Mouse (Mus musculus): ENCODE data around the gene Prelid3b. TPM values are rescaled to one million over a fixed set of nuclear protein-coding genes. Genes with fewer than 3 reads are reported as not detected.

Prelid3b gene
- polyA plus RNA-seq, 1 experiment from 2014 or later = 114 TPM

DNA sequence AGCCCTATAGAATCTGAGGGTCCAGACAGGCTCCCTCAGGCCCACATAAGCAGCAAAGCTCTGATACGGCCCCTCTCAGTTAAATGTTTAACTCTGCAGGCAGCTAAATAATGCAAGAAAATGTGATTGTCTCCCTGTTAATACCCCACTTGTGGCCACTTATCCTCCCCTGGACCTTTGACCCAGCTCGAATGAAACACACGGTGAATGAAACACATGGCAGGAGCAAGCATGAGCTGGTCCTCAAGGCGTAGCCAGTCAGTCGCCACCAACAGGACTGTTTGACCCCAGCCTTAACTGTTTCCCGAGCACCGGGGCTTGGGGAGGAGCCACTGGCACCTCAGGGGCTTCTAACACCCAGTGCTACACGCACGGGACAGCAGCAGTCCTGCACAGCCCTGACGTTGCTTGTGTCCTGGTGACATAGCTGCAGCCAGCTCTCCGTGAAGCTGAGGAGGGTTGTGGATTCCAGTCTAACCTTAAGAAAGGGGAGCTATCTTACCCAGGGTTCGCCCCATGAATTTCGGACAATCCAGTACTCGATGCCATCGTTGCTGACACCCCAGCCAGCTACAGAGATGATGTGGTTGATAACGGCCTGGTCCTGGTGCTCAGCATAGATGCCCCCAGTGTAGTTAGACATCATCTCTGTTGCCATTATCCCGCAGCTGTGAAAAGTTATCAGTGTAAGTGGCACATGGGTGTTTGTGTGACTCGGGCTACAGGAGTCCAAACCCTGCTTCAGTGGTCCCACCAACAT lies 44.6 kb downstream of the Prelid3b start:
- Histone ChIP-seq H3K9me3 (ENCODE audit: control insufficient read depth, low read length) (no peaks in the 10 kb centered on the region), H3K27me3 (replicated peaks; ENCODE audit: control insufficient read depth, insufficient read depth, low read length) (no peaks in the 10 kb centered on the region), H3K27ac (ENCODE audit: low read depth) (no peak overlapping the region), H3K4me2 (ENCODE audit: low read length) (no peak overlapping the region), H3K36me3 (ENCODE audit: control insufficient read depth, insufficient read depth, low read length) (peaks cover 73% of the 10 kb centered on the region), H3K9ac (ENCODE audit: low read length) (no peak overlapping the region), H3K4me3 (ENCODE audit: low read depth, low read length) (no peak overlapping the region), H3K4me1 (replicated peaks; ENCODE audit: control insufficient read depth, insufficient read depth, low read length) (no peaks in the 10 kb centered on the region)
- WGBS = 81% methylated on average over 18 of the region's 18 CpGs
- ATAC-seq (replicated peaks; ENCODE audit: low FRiP score, low TSS enrichment, low read depth) (no peak), DNase-seq (ENCODE audit: low spot score) (no peak)

DNA sequence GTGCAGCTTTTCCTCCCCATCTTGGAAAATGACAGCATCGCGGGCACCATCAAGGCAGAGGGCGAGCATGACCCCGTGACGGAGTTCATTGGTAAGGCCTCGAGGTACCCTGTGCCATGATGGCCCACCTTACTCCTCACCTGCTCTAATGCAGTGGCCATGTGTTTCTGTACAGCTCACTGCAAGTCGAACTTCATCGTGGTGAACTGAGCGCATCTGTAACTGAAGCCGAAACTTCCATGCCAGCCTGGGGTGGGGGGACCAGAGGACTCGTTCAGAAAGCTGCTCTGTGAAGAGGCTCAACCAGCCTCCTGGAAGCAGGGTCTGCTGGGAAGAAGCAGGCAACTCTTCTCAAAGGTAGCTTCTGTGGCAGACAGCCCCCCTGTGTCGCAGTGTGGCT lies 46.0 kb downstream of the Prelid3b start:
- Histone ChIP-seq H3K4me2 (ENCODE audit: low read length) (no peak overlapping the region), H3K9me3 (ENCODE audit: control insufficient read depth, low read length) (no peaks in the 10 kb centered on the region), H3K27ac (ENCODE audit: low read depth) (no peak overlapping the region), H3K9ac (ENCODE audit: low read length) (no peak overlapping the region), H3K27me3 (replicated peaks; ENCODE audit: control insufficient read depth, insufficient read depth, low read length) (no peaks in the 10 kb centered on the region), H3K36me3 (ENCODE audit: control insufficient read depth, insufficient read depth, low read length) (peaks cover 81% of the 10 kb centered on the region), H3K4me3 (ENCODE audit: low read depth, low read length) (no peak overlapping the region), H3K4me1 (replicated peaks; ENCODE audit: control insufficient read depth, insufficient read depth, low read length) (no peaks in the 10 kb centered on the region)
- no peak for DNase-seq (ENCODE audit: low spot score)
- ATAC-seq (replicated peaks; ENCODE audit: low FRiP score, low TSS enrichment, low read depth) = no peak
- 92% methylated on average over 12 of the region's 12 CpGs for WGBS

DNA sequence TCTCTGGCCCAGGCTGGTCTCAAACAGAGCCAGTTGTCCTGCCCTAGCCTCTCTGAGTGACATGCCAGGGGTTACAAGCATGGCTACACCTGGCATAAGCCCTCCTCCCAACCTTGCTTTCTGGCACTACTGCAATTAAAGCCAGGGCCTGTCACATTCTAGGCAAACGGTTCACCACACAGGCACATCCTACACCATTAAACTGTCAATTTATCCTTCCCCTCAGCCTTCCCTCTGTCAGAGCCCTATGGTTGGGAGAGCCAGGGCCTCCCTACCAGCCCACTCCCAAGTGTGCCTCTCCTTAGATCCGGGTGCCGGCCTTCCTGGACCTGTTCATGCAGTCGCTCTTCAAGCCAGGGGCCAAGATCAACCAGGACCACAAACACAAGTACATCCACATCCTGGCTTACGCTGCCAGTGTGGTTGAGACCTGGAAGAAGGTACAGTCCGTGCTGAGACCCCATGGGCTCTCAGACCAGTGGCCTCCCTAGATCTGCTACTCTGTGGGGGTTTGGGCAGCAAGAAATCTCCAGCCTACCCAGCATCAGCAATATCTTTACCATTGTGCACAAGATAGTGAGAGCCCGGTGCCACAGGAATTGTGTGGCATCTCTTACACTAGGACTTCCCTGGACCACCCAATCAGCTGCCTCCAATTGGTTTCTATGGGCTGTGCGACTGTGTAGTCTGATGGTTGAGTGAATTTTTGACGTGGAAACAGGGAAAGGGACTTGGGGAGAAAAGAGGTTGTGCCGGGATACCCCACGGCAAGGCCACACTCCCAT lies 48.4 kb downstream of the Prelid3b start:
- no peak overlapping the region for H3K4me3 ChIP-seq (ENCODE audit: low read depth, low read length)
- no peak for ATAC-seq (replicated peaks; ENCODE audit: low FRiP score, low TSS enrichment, low read depth)
- H3K4me2 ChIP-seq (ENCODE audit: low read length) = no peak overlapping the region
- no peak overlapping the region for H3K27ac ChIP-seq (ENCODE audit: low read depth)
- WGBS = 88% methylated on average over 11 of the region's 11 CpGs
- H3K36me3 ChIP-seq (ENCODE audit: control insufficient read depth, insufficient read depth, low read length) = peaks cover 97% of the 10 kb centered on the region
- no peaks in the 10 kb centered on the region for H3K4me1 ChIP-seq (replicated peaks; ENCODE audit: control insufficient read depth, insufficient read depth, low read length)
- no peak overlapping the region for H3K9ac ChIP-seq (ENCODE audit: low read length)
- no peak for DNase-seq (ENCODE audit: low spot score)
- no peaks in the 10 kb centered on the region for H3K27me3 ChIP-seq (replicated peaks; ENCODE audit: control insufficient read depth, insufficient read depth, low read length)
- H3K9me3 ChIP-seq (ENCODE audit: control insufficient read depth, low read length) = no peaks in the 10 kb centered on the region

DNA sequence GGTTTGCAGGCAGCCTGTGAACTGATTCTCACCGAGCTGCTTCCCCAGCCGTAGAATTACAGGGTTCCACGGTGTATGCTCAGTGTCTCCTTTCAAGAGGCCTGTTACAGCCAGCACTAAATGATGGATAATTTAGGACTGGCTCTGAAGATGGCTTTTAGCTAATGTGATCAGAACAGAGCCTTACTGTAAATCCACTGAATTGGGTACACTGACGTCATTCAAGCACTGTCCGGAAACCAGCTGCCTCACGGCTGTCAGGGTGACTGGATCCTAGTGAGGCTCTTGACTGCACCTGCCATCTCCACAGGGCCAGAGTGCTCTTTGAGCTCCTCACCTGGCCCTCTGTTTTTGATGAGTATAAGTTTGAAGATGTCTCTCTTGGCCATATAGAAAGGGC lies 51.8 kb downstream of the Prelid3b start:
- H3K4me2 ChIP-seq (ENCODE audit: low read length) = no peak overlapping the region
- H3K4me3 ChIP-seq (ENCODE audit: low read depth, low read length) = no peak overlapping the region
- peaks cover 69% of the 10 kb centered on the region for H3K36me3 ChIP-seq (ENCODE audit: control insufficient read depth, insufficient read depth, low read length)
- WGBS = 76% methylated on average over 6 of the region's 6 CpGs
- ATAC-seq (replicated peaks; ENCODE audit: low FRiP score, low TSS enrichment, low read depth) (no peak; the same call in 1 of the 2 replicates), DNase-seq (ENCODE audit: low spot score) (no peak)
- no peaks in the 10 kb centered on the region for H3K9me3 ChIP-seq (ENCODE audit: control insufficient read depth, low read length)
- H3K9ac ChIP-seq (ENCODE audit: low read length) = no peak overlapping the region
- peaks cover 5% of the 10 kb centered on the region; the same call in 1 of the 2 replicates for H3K4me1 ChIP-seq (replicated peaks; ENCODE audit: control insufficient read depth, insufficient read depth, low read length)
- no peaks in the 10 kb centered on the region for H3K27me3 ChIP-seq (replicated peaks; ENCODE audit: control insufficient read depth, insufficient read depth, low read length)
- no peak overlapping the region for H3K27ac ChIP-seq (ENCODE audit: low read depth)

DNA sequence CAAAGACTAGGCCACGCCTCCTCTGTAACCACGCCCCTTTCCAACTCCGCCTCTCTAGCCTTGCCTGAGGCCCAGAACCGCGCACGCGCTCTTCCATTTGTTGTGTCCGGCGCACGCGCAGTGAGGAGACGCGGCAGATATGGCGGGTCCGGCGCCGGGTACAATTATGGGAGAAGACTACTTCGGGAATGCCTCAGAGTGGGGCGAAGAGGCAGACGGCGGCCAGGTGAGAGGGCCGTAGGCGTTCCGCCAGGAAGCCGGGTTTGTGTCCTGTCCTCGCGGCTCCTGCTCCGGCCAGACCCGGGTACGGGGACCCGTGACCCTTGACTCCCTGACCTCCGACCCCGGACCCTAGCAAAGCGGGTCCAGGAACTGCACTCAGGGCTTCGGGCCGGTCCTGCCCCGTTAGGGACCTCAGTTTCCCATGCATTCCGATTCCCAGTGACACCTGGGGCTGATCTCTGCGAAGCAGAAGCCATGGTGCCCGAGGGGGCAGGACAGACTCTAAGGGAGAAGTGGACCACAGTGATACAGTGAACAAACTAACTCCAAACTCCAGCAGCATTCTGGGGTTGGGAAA lies 57.1 kb downstream of the Prelid3b start, which contains the start of gene Nelfcd:
Nelfcd (plus strand) TSS at position 74 of the 580 bp plus-strand sequence.
- WGBS = under 1% methylated on average over 40 of the region's 40 CpGs
- Histone ChIP-seq H3K27me3 (replicated peaks; ENCODE audit: control insufficient read depth, insufficient read depth, low read length) (no peaks in the 10 kb centered on the region), H3K4me3 (ENCODE audit: low read depth, low read length) (peak within 1 kb of the TSS; percentile 99), H3K27ac (ENCODE audit: low read depth) (peak within 1 kb of the TSS; percentile 27; the same call in 1 of the 2 replicates), H3K4me1 (replicated peaks; ENCODE audit: control insufficient read depth, insufficient read depth, low read length) (peaks cover 5% of the 10 kb centered on the region; the same call in 1 of the 2 replicates), H3K36me3 (ENCODE audit: control insufficient read depth, insufficient read depth, low read length) (peaks cover 16% of the 10 kb centered on the region), H3K4me2 (ENCODE audit: low read length) (peak within 1 kb of the TSS; percentile 81), H3K9ac (ENCODE audit: low read length) (peak within 1 kb of the TSS; percentile 88), H3K9me3 (ENCODE audit: control insufficient read depth, low read length) (no peaks in the 10 kb centered on the region)
- DNase-seq (ENCODE audit: low spot score) (peak; percentile 99), ATAC-seq (replicated peaks; ENCODE audit: low FRiP score, low TSS enrichment, low read depth) (peak; percentile 93)

Other genes with a start within 250 kb of the Prelid3b start
- gene Gnas, start 188.8 kb downstream of the Prelid3b start, polyA plus RNA-seq (2014; fragmentation: Nextera tagmentation; extraction: Ambion mirVana) = 1,658 and 1,793 TPM in 2 replicates
- 8.2 and 12.6 TPM in 2 replicates for gene Gm20721, start 126.4 kb downstream of the Prelid3b start, polyA plus RNA-seq (2014; fragmentation: Nextera tagmentation; extraction: Ambion mirVana)
- gene Nelfcd, start 57.3 kb downstream of the Prelid3b start, polyA plus RNA-seq (2014; fragmentation: Nextera tagmentation; extraction: Ambion mirVana) = 108 and 121 TPM in 2 replicates
- 191 and 207 TPM in 2 replicates for gene Ctsz, start 34.0 kb downstream of the Prelid3b start, polyA plus RNA-seq (2014; fragmentation: Nextera tagmentation; extraction: Ambion mirVana)
- 1.9 and 2.6 TPM in 2 replicates for gene Tubb1, start 22.4 kb downstream of the Prelid3b start, polyA plus RNA-seq (2014; fragmentation: Nextera tagmentation; extraction: Ambion mirVana)
- gene Atp5e, start 9.0 kb downstream of the Prelid3b start, polyA plus RNA-seq (2014; fragmentation: Nextera tagmentation; extraction: Ambion mirVana) = 891 and 949 TPM in 2 replicates
- gene Zfp831, start 170.5 kb upstream of the Prelid3b start, polyA plus RNA-seq (2014; fragmentation: Nextera tagmentation; extraction: Ambion mirVana) = not detected in 2 replicates